Mouse (Mus musculus) kidney, postnatal 25 days (tissue): ENCODE results near the gene Nf2.
A peak's percentile ranks its signal among the peaks of the same experiment; 100 is the strongest.

Source experiments
- DNase-seq, 2 experiments: peaks; one replicate each; pipeline ENCODE4 v3.0.0; 2021; ENCODE audit warnings: mixed read lengths in 2 of 2

Nf2 gene

GRCm38 (mm10) chr11:4849258-4849943 lies at the start of gene Nf2:
Gene Nf2, minus strand, starts transcription at chr11:4849536.
- DNase-seq, result peak; percentile 99 to 100

- DNase-seq, result peak; percentile 83 to 92
These were observed 45.8 kb upstream of the Nf2 start, which contains the start of gene Thoc5 for GRCm38 (mm10) chr11:4894848-4895816. Gene Thoc5, plus strand, starts transcription at chr11:4895320.

- no peak for DNase-seq
These were observed 37.7 kb upstream of the Nf2 start for GRCm38 (mm10) chr11:4886987-4887386.

- peak; percentile 61 to 83 for DNase-seq
These were observed 36.1 kb upstream of the Nf2 start for GRCm38 (mm10) chr11:4885385-4885903.

GRCm38 (mm10) chr11:4882892-4883627 lies 33.7 kb upstream of the Nf2 start:
- peak; percentile 82 to 95 for DNase-seq

- DNase-seq, result no peak
These were observed 31.8 kb upstream of the Nf2 start for GRCm38 (mm10) chr11:4881087-4881486.

- peak; percentile 77 to 90 for DNase-seq
These were observed 25.2 kb upstream of the Nf2 start for GRCm38 (mm10) chr11:4874551-4874950.

- DNase-seq, result peak; percentile 90
These were observed 24.6 kb upstream of the Nf2 start, which contains the start of gene Nipsnap1 for GRCm38 (mm10) chr11:4873755-4874475. Gene Nipsnap1, plus strand, starts transcription at chr11:4873951.

GRCm38 (mm10) chr11:4865645-4866251 lies 16.4 kb upstream of the Nf2 start:
- peak; percentile 71 to 83 for DNase-seq

- DNase-seq, result no peak
These were observed 13.4 kb upstream of the Nf2 start for GRCm38 (mm10) chr11:4862730-4863129.

- no peak for DNase-seq
These were observed 12.7 kb upstream of the Nf2 start for GRCm38 (mm10) chr11:4861816-4862604.

GRCm38 (mm10) chr11:4860986-4861385 lies 11.7 kb upstream of the Nf2 start:
- no peak for DNase-seq

- no peak for DNase-seq
These were observed 9.1 kb upstream of the Nf2 start for GRCm38 (mm10) chr11:4858416-4858815.

GRCm38 (mm10) chr11:4854181-4854580 lies 4.8 kb upstream of the Nf2 start:
- DNase-seq, result no peak

GRCm38 (mm10) chr11:4853021-4853420 lies 3.7 kb upstream of the Nf2 start:
- no peak for DNase-seq

GRCm38 (mm10) chr11:4850404-4850803 lies 1.1 kb upstream of the Nf2 start:
- no peak for DNase-seq

- peak; percentile 50 to 59 for DNase-seq
These were observed 670 bp downstream of the Nf2 start for GRCm38 (mm10) chr11:4848483-4849248.

- no peak for DNase-seq
These were observed 8.3 kb downstream of the Nf2 start for GRCm38 (mm10) chr11:4840942-4841526.

- no peak for DNase-seq
These were observed 11.1 kb downstream of the Nf2 start for GRCm38 (mm10) chr11:4838235-4838634.
